Mouse (Mus musculus) liver (tissue): ENCODE results near the gene Rack1.
A peak's percentile ranks its signal among the peaks of the same experiment; 100 is the strongest.

Experiments used
- DNase-seq: peaks from one replicate; pipeline ENCODE4 v3.0.0-alpha.2; 2020; ENCODE audit warnings: mixed read lengths

Gene Rack1

GRCm38 (mm10) chr11:48796290-48796689 is 3.8 kb upstream of the Rack1 start:
- no peak for DNase-seq

GRCm38 (mm10) chr11:48797287-48797686 is 2.8 kb upstream of the Rack1 start:
- DNase-seq = no peak

- DNase-seq = no peak
Measured at GRCm38 (mm10) chr11:48798308-48798707, 1.8 kb upstream of the Rack1 start.

GRCm38 (mm10) chr11:48798984-48799920 is 880 bp upstream of the Rack1 start:
- DNase-seq = no peak

DNA sequence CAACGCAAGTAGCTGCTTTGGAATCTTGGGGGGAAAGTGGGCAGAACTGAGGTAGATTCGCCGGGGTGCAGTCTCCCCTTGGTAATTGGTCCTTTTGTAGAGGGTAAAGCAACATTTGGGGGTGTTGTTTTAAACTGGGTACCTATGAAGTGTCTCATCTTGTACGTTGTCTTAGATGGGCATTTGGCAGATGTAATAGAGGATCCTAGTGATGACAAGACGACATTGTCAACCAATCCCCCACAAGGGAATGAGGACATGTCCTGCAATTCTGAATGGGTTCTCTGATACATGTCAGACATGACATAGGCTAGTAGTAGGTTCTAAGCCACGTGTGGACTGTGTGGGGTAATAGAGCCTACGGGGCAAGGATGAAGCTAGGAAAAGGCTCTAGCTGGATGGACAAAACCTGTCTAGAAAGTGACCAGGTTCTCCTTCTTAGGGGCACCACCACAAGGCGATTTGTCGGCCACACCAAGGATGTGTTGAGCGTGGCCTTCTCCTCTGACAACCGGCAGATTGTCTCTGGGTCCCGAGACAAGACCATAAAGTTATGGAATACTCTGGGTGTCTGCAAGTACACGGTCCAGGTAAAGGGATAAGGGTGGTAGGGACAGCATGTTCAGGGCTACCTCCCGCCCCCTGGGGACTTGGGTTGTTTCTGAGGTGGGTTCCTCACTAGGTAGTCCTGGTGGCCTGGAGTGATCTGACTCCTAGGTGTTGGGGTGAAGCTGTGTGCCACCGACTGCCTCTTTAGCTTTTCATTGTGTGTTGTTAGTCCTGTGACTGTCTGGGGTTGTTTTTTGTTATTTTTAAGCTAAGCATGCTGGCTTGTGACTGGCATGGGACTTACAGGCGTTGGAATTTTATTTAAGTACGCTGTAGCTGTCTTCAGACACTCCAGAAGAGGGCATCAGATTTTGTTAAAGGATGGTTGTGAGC is 2.0 kb downstream of the Rack1 start:
- no peak for DNase-seq

DNA sequence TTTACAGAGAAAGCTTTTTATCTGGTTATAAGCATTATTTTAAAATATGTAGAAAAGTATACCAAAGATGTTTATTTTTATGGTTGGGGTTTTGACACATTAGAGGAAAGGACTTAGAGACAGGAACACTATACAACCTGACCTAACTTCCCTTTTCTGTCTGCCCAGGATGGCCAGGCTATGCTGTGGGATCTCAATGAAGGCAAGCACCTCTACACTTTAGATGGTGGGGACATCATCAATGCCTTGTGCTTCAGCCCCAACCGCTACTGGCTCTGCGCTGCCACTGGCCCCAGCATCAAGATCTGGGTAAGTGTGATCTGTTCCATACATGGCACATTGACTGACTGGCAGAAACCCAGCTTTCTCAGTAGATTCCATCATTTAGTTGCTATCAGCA is 3.9 kb downstream of the Rack1 start:
- DNase-seq = no peak

GRCm38 (mm10) chr11:48804922-48805321 is 4.8 kb downstream of the Rack1 start:
- no peak for DNase-seq

DNA sequence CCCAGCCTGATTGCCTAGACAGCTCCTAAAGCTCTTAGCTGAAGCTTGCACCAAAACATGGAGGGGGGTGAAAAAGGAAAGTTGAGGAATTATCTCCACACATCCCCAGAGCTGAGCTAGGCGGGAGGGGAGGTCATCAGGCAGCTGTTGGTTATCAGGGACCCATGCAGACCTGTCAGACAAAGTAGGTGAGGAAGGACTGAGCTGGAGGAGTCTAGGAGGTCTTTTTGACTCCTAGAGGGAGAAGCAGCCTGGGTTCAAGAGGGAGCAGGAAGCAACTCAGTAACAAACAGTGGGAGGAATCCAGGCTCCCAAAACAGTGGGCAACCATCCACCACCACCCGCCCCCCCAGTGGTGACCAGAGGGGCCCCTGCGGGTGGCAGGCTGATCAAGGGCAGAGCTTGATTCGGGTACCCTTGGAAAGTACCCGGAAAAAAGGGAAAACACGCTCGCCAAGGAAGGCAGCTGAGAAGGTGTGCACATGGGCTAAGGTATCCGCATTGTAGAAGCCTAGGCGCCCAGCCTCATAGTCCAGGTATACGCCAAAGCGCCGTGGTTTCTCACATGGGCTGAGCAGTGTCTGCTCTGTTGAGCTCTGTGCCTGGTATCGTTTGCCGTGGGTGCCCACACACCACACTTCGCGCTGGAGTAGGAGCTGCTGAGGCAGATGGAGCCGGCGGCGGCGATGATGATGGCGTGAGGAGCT is 6.9 kb downstream of the Rack1 start:
- DNase-seq = peak; percentile 56

DNA sequence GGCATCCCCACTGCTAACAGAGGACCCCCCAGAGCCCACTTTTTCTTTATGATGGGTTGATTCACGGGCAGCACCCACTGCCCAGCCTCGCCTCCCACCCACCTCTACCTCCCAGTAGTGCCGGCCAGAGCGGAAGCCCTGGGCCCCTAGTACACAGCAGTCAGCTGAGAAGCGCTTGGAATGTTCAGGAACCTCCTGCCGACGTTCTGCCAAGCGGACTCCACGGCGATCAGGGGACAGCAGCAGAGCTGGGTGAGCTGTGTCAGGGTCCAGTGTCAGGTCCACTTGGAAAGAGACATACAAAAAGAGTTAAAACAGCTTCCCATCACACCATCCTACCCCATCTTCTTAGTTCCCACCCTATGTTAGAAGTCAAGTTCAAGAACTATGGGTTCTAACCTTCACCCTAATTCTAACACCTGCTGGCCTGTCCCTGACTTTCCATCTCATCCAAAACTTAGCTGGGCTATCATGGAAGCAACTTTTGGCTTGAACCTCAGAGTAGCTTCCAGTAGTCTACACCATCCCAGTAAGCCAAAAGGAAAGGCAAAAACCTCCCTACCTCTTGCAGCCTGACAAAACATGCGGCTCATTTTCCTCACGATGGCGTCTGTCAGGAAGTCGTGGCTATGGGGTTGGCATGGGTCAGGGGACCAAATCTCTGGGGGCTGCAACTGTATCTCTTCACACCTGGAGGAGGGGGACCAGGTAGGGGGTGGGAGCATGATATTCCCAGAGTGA is 7.6 kb downstream of the Rack1 start:
- DNase-seq = no peak

GRCm38 (mm10) chr11:48808304-48808646 is 8.1 kb downstream of the Rack1 start:
- no peak for DNase-seq

DNA sequence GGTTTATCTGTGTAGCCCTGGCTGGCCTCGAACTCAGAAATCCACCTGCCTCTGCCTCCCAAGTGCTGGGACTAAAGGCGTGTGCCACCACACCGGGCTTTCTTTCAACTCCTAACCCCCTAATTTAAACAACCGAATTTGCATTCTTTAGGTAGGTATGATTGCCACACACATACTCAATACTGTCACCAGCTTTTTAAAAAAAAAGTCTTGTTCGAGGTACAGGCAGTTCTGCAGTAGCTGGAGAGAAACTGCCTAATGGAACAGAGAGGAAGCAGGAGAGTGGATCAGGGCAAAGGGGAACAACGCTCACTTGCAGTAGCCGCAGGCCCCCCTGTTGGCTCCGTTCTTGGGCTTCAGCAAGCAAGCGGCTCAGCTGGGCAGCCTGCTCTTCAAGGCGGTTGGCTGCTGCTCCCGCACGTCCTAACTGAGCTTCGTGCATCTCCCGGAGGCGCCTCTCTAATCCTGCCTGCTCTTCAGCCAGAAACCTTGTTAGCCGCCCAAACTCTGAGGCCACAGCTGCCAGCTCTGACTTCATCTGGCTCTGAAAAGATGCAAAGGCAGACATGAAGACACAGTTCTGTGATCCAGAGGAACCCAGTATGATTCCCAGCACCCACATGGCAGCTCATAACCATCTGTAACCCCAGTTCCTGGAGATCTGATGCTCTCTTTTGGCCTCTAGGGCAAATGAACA is 8.8 kb downstream of the Rack1 start:
- no peak for DNase-seq

- no peak for DNase-seq
Measured at GRCm38 (mm10) chr11:48809434-48809830, 9.3 kb downstream of the Rack1 start.

- DNase-seq = no peak
Measured at GRCm38 (mm10) chr11:48810142-48810541, 10.0 kb downstream of the Rack1 start.

DNA sequence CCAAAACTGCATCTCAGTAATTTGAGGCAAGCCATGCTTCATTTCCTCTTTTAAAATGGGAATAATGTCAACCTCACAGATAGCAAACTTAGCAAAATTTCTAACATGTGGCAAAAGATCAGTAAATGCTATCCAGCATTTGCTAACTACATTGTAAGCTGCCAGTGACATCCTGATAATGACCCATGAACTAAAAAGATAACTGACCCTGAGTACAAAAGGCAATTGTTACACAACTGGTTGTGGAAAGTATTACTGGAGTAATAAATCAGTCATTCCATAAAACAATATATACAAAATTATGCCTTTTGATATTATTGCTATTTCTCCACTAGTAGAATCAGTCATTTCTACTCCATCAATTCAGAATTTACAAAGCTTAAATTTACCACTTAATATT is 13.7 kb downstream of the Rack1 start:
- no peak for DNase-seq

GRCm38 (mm10) chr11:48815851-48816250 is 15.7 kb downstream of the Rack1 start:
- DNase-seq = no peak

GRCm38 (mm10) chr11:48816281-48816781 is 16.2 kb downstream of the Rack1 start:
- DNase-seq = peak; percentile 32

- peak; percentile 100 for DNase-seq
Measured at GRCm38 (mm10) chr11:48816800-48817665, 16.9 kb downstream of the Rack1 start, which contains the start of gene Trim41. Trim41 (minus strand) TSS chr11:48817353.

GRCm38 (mm10) chr11:48817794-48818193 is 17.7 kb downstream of the Rack1 start:
- DNase-seq = no peak

- peak; percentile 89 for DNase-seq
Measured at GRCm38 (mm10) chr11:48818346-48818745, 18.2 kb downstream of the Rack1 start.

DNA sequence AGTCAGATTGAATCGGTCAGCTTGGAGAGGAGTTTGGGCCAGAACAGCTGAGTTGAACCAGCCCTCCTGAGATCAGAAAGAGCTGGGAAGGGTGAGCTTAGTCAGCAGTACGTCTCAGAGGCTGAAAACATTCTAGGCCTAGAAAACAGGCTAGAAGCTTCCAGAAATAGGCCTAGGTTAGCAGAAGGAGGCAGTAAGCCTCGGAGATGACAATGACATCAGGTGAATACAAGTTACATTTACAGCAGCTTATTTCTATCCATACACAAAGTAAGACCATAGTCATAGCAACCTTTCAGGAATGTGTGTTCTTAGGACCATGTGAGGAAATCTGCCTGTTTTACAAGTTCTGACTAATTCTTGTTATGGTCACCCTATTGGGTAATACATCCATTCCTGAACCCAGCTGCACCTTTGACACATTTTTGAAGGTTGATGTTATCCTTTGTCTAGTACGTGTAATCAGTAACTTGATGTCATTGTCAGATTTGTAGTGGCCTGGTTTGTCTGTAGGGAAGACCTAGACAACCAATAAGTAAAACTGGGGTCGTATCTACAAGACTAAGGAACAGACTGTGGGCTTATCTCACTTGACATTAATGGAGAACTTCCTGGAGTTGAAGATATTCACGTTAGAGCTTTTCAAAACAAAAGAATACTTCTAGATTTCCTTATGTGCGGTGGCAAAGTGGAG is 19.6 kb downstream of the Rack1 start:
- no peak for DNase-seq
